Mouse (Mus musculus) adrenal gland, postnatal 14 days (tissue): ENCODE measurements around the gene Fabp6. TPM values are rescaled to one million over a fixed set of nuclear protein-coding genes. Genes with fewer than 3 reads are reported as not detected.

Source experiments
- DNase-seq: peaks from one replicate; pipeline ENCODE4 v3.0.0; 2021; ENCODE audit warnings: mixed read lengths
- total RNA-seq: library from RNA; stranded (reverse); gene quantifications from 2 replicates; pipeline ENCODE4 v1.2.3, GENCODE M21; 2021

Gene Fabp6
- total RNA-seq, 1 experiment from 2014 or later, result not detected

DNA sequence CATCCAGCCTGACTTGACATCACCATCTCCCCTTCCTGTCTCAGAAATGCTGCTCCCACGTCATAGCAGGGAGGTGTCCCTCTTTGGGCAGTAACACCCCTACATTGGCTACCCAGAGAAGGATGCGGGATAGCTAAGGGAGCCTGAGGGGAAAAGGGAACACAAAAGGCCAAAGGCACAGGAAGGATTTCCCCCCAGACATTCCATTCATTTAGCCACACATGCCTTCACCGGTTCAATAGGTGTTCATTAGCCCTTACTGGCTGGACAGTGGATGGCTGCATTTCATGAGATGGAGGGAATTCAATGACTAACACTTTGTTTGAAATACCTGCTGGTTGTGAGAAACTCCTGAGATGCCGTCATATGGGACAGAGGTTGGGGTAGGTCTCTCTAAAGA lies 54.7 kb downstream of the Fabp6 start:
- no peak for DNase-seq

Other genes with a start within 250 kb of the Fabp6 start
- gene Pttg1, start 175.3 kb downstream of the Fabp6 start, total RNA-seq, result 48.0 and 48.2 TPM in 2 replicates
- gene Slu7, start 167.8 kb downstream of the Fabp6 start, total RNA-seq, result 39.9 and 43.4 TPM in 2 replicates
- 7.8 and 9.3 TPM in 2 replicates for gene C1qtnf2, start 127.3 kb downstream of the Fabp6 start, total RNA-seq
- 5.0 and 7.7 TPM in 2 replicates for gene Ccnjl, start 72.8 kb downstream of the Fabp6 start, total RNA-seq
- gene 4933415A04Rik, start 14.5 kb downstream of the Fabp6 start, total RNA-seq, result 1.6 and 1.7 TPM in 2 replicates
- 33.0 and 37.4 TPM in 2 replicates for gene Pwwp2a, start 80.5 kb upstream of the Fabp6 start, total RNA-seq
- gene Ttc1, start 146.5 kb upstream of the Fabp6 start, total RNA-seq, result 51.2 and 55.8 TPM in 2 replicates